Mouse (Mus musculus) olfactory bulb, adult 2 months (tissue): ENCODE results near the gene Hist1h2bf. TPM values are rescaled to one million over a fixed set of nuclear protein-coding genes. Genes with fewer than 3 reads are reported as not detected.
"Not testable (repeated sequence)": the region's sequence is repeated elsewhere in the genome, so short reads cannot be mapped to it uniquely, and the experiment has no call there.

Experiments
- H3K27ac ChIP-seq: fragments of 200-500 bp; 2 replicates; pipeline ENCODE4 v1.5.1; 2012; ENCODE audit warnings: low read depth, low read length; ENCODE audit not compliant: insufficient read depth
- H3K4me1 ChIP-seq: fragments of 200-500 bp; 2 replicates; pipeline ENCODE4 v1.6.1; 2012; ENCODE audit warnings: low read length; ENCODE audit not compliant: control insufficient read depth, insufficient read depth
- H3K4me3 ChIP-seq: fragments of 200-500 bp; 2 replicates; pipeline ENCODE4 v1.5.1; 2012; ENCODE audit warnings: mild to moderate bottlenecking, low read depth, low read length, moderate library complexity; ENCODE audit not compliant: insufficient read depth
- CTCF ChIP-seq: fragments of 200-500 bp; IDR thresholded peaks from 2 replicates; pipeline ENCODE4 v1.5.1; 2012; ENCODE audit warnings: low read depth, mild to moderate bottlenecking, low read length, moderate library complexity; ENCODE audit not compliant: insufficient read depth
- POLR2A ChIP-seq: fragments of 200-500 bp; IDR thresholded peaks from 2 replicates; pipeline ENCODE4 v1.6.1; 2012; ENCODE audit warnings: mild to moderate bottlenecking, low read depth, low read length, moderate library complexity; ENCODE audit not compliant: insufficient read depth
- WGBS: fragments of 180-500 bp; shearing (Covaris S2); methylation state at CpG from one replicate; pipeline ENCODE4 v1.1.7; 2018; 5-methylcytosine and 5-hydroxymethylcytosine counted together
- polyA plus RNA-seq: library from polyadenylated mRNA; stranded (reverse); fragments of >200 nt; gene quantifications from 2 replicates; pipeline ENCODE4 v1.2.4, GENCODE M21; 2012; ENCODE audit warnings: low replicate concordance; ENCODE audit not compliant: missing spikeins, insufficient read depth, insufficient read length

Hist1h2bf gene
- not detected in 2 replicates for polyA plus RNA-seq

DNA sequence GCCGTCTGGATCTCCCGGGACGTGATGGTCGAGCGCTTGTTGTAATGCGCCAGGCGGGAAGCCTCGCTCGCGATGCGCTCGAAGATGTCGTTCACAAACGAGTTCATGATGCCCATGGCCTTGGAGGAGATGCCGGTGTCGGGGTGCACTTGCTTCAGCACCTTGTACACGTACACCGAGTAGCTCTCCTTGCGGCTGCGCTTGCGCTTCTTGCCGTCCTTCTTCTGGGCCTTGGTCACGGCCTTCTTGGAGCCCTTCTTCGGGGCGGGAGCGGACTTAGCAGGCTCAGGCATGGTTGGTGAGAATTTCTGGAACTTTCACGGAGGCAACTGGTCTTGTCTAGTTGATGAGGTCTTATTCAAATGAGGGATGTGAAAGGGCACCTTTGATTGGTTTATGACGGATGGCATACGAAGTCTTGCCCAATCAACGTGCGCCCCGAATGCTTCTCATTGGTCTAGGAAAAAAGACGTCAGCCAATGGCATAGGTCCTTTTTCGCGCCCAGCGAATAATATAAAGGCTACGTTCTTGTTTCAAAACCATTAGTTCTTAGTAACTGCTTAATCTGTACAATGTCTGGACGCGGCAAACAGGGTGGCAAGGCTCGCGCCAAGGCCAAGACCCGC lies at the start of gene Hist1h2bf, which contains the start of gene Hist1h2ad:
Gene Hist1h2bf (minus strand): TSS at position 299 of the 627 bp plus-strand sequence.
Gene Hist1h2ad (plus strand): TSS at position 484 of the 627 bp plus-strand sequence.
- WGBS, result under 1% methylated on average over 42 of the region's 42 CpGs
- not testable (repeated sequence) for H3K4me1 ChIP-seq
- Histone ChIP-seq H3K27ac (peak within 1 kb of the TSS; percentile 95), H3K4me3 (peak within 1 kb of the TSS; percentile 56)

DNA sequence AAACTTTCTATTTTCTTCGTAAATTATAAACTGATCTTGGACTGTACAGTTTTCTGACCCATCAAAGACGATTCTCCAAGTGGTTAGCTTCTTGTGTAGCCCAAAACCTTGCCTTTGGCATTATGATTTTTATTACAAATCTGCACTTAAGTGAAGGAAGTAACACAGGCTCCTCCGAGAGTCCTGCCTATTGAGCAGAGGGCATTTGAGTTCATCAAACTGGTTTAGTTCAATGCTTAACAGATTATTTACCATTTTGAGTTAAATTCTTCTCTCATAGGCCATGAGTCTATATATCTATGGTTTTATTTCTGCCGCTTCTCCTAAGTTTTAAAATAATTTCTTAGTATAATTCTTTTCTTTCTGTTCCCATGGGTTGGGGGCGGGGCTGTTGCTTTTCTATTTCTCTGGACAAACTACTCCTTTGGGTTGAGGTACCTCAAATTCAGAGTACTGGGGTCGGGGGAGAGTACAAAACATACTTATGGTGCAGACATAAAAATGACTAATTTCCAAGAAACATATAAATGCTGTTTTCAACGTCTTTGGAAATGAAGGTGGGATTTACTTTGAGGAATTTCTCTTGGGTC lies 49.0 kb upstream of the Hist1h2bf start:
- TF ChIP-seq POLR2A (no peak), CTCF (no peak)
- WGBS, result 20% methylated on average over 7 of the region's 7 CpGs
- H3K4me1 ChIP-seq, result no peaks in the 10 kb centered on the region
- H3K27ac ChIP-seq, result peak overlapping the region; percentile 40; the same call in 1 of the 2 replicates
- H3K4me3 ChIP-seq, result no peak overlapping the region

DNA sequence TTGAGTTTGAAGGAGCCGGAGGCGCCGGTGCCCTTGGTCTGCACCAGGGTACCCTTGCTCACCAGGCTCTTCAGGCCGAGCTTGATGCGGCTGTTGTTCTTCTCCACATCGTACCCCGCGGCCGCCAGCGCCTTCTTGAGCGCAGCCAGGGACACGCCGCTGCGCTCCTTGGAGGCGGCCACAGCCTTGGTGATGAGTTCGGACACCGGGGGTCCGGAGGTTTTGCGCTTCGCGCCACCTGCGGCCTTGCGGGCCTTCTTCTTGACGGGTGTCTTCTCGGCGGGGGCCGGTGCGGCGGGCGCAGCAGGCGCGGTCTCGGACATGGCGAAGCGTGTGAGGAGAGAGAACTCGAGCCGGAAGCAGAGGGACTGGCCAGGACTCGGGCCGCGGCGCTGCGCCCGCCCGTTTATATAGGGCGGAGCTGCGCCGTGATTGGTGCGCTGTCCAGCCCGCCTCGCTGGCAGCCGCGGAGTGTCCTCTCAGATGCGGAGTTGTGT lies 48.2 kb upstream of the Hist1h2bf start, which contains the start of gene Hist1h1e:
Gene Hist1h1e (minus strand): TSS at position 384 of the 497 bp plus-strand sequence.
- H3K4me1 ChIP-seq, result not testable (repeated sequence)
- Histone ChIP-seq H3K27ac (peak within 1 kb of the TSS; percentile 76), H3K4me3 (peak within 1 kb of the TSS; percentile 50)
- under 1% methylated on average over 53 of the region's 53 CpGs for WGBS
- peak; percentile 93 for TF ChIP-seq POLR2A

DNA sequence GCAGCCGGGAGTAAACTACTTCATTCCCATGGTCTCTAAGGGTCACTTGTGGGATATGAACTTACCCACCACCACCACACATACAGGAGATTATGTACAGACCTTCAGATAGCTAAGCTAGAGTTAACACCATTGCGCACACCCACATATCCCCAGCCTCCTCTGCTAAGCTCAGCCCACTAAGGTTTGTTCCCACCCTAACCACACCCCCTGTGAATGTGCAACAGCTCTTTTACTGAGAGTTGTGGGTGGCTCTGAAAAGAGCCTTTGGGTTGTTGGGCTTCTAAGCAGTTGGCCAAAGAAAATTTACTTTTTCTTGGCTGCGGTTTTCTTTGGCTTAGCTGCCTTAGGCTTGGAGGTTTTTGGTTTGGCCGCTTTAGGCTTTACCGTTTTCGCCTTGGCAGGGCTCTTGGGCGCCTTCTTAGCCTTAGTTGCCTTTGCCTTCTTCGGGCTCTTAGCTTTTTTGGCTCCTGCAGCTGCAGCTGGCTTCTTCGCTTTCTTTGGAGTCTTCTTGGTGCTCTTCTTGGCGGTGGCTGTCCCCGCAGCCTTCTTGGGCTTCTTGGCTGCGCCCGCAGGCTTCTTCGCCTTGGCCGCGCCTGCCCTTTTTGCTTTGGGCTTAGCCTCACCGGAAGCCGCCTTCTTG lies 47.7 kb upstream of the Hist1h2bf start:
- no peak for TF ChIP-seq POLR2A
- no peak for TF ChIP-seq CTCF
- H3K27ac ChIP-seq, result peak overlapping the region; percentile 76
- WGBS, result under 1% methylated on average over 18 of the region's 18 CpGs
- H3K4me1 ChIP-seq, result no peaks in the 10 kb centered on the region
- H3K4me3 ChIP-seq, result peak overlapping the region; percentile 50

DNA sequence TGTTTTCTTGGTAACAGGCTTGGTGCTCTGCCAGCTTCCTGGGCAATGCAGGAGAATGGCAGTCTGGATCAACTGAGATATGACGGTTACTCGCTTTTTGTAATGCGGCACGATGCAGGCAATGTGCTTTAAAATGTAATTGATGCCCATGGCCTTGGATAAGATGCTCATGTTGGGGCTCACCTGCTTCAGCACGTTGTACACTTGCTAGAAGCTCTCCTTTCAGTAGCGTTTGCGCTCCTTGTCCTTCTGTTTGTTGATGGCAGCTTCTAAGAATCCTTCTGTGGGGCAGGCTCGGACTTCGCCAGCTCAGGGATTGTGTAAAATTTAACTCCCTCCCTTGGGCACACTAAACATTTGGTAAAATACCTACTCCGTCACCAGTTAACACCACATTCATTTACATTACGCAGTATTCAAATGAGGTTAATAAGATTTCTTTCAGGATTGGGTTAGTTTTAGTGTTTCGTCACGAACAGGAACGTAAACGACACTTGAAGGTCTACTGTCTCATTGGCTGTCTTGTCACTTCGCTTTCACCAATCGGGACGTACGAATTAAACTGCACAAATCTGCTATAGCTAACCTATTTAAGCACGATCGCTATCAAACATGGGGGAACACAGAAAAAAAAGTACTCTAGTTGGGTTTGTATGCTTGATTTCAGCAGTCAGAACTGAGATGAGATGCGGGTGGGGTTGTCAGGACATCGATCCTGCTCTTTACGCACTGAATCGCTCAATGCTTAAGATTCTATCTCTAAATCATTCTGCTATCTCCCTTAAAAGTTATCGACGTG lies 46.9 kb upstream of the Hist1h2bf start, which contains the start of gene Hist1h2be:
Gene Hist1h2be (minus strand): TSS at position 392 of the 799 bp plus-strand sequence.
- Histone ChIP-seq H3K4me1 (no peaks in the 10 kb centered on the region), H3K4me3 (peak within 1 kb of the TSS; percentile 60), H3K27ac (peak within 1 kb of the TSS; percentile 98)
- TF ChIP-seq CTCF (no peak), POLR2A (no peak)
- under 1% methylated on average over 27 of the region's 27 CpGs for WGBS

DNA sequence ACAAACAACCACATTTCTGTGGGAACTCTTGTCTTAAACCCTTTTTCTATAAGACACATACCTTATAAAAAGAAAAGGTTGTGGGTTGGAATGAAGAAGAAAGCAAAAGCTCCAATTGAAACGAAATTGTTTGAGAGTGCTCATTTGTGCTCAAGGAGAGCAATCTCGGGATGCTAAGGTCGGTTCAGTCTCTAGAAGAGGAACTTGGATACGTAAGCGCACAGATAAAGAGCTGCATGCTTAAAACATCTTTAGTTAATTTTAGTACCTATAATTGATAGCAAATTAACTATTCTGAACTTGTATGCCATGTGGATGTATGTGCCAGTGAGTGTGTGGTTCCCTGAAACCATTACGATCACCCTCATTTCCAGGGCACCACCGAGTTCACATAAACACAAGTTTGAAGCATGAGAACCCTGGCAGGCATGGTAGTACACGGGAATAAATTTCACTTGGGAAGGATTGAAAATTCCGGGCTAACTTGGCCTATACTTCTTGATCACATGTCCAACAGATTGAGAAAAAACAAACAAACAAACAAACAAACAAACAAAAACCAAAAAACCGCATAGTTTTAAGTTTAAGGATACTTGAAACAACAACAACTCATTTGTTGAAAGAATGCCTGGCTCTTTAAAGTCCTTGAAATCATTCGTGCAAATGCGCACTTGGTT lies 46.2 kb upstream of the Hist1h2bf start:
- Histone ChIP-seq H3K4me3 (peak overlapping the region; percentile 60), H3K27ac (peak overlapping the region; percentile 98), H3K4me1 (no peaks in the 10 kb centered on the region)
- TF ChIP-seq POLR2A, result no peak
- no peak for TF ChIP-seq CTCF
- WGBS, result 14% methylated on average over 12 of the region's 12 CpGs

DNA sequence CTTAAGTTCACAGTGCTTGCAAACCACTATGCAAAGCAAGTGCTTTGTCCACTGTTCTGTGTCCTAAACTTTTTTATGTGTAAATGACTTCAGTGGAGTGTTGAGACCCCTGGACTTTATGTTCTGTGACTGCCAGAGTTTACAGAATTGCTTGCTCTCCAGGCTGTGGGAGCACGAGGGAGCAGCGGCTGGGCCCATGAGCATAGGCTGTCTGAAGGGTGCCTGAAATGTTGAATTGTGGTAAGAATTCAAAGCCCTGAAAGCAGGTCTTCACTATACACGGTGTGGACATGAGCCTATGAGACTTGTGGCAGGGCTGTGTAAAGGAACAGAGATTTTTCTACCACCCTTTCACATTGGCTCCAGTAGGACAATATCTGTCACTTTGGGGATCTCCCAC lies 37.6 kb upstream of the Hist1h2bf start:
- WGBS, result 82% methylated on average over 3 of the region's 3 CpGs
- TF ChIP-seq POLR2A, result no peak
- TF ChIP-seq CTCF, result no peak
- Histone ChIP-seq H3K27ac (no peak overlapping the region), H3K4me1 (no peaks in the 10 kb centered on the region), H3K4me3 (no peak overlapping the region)

DNA sequence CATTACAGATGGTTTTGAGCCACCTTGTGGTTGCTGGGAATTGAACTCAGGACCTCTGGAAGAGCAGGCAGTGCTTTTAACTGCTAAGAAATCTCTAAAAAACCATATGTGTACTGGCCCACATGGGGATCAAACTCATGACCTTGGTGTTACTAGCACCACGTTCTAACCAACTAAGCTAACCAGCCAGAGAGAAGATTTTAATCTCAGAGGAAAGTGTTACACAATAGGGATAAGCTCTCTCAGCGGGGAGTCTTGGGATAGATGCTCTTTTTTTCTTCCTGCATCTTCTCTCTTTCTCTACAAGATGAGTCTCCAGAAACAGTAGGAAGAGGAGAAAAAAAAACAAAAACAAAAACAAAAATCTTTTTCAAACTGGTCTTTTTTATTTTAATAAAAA lies 36.4 kb upstream of the Hist1h2bf start:
- TF ChIP-seq POLR2A, result no peak
- TF ChIP-seq CTCF, result no peak
- H3K27ac ChIP-seq, result no peak overlapping the region
- whole genome bisulfite sequencing, result 74% methylated on average over 2 of the region's 2 CpGs
- H3K4me1 ChIP-seq, result no peaks in the 10 kb centered on the region
- H3K4me3 ChIP-seq, result no peak overlapping the region
